ENCODE assay signal across 8 mouse cellular contexts in the genomic region with DNA sequence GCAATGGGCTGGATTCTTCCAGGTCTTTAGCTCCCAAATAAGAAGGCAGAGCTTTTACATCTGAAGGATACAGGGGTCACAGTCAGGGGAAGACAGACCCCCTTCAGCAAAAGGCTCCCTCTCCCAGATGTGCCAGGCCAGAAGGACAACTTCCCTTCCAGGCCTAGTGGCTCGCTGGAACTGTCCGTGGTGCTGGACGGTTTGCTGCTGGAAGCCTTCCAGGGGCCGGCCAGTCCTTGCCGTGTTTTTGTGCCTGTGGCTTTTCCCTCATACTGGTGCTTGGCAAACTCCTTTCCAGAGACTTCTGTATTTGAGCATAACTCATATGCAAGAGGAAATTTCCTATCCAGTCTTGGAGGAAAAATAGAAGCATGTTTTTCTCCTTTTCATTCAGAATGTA. TPM values are rescaled to one million over a fixed set of nuclear protein-coding genes. Genes with fewer than 3 reads are reported as not detected.
DNase-seq lines count a peak whose midpoint lies in the region; ATAC-seq and TF ChIP-seq lines count a peak whose summit lies in the region.

No protein-coding gene starts in this region.

- H3K9me3 ChIP-seq in embryonic facial prominence, embryonic 14.5 days (ENCODE audit: control insufficient read depth, low read length), result no peaks in the 10 kb centered on the region
- H3K9me3 ChIP-seq in lung, embryonic 14.5 days (ENCODE audit: low read depth, low read length), result no peaks in the 10 kb centered on the region

- 5% methylated on average over 5 of the region's 5 CpGs for WGBS in kidney, adult 2 months
- WGBS in embryonic facial prominence, embryonic 14.5 days, result 1% methylated on average over 5 of the region's 5 CpGs
- WGBS in lung, embryonic 14.5 days, result 5% methylated on average over 5 of the region's 5 CpGs

- no peaks in the 10 kb centered on the region for H3K4me1 ChIP-seq in kidney, adult 2 months (ENCODE audit: control insufficient read depth, insufficient read depth, low read length)
- peaks cover 5% of the 10 kb centered on the region; the same call in 1 of the 2 replicates for H3K4me1 ChIP-seq in embryonic facial prominence, embryonic 14.5 days (ENCODE audit: control insufficient read depth, insufficient read depth, low read length)
- H3K4me1 ChIP-seq in lung, embryonic 14.5 days (ENCODE audit: insufficient read depth), result no peaks in the 10 kb centered on the region

- H3K36me3 ChIP-seq in kidney, adult 2 months (ENCODE audit: control insufficient read depth, insufficient read depth, low read length), result no peaks in the 10 kb centered on the region
- no peaks in the 10 kb centered on the region for H3K36me3 ChIP-seq in embryonic facial prominence, embryonic 14.5 days (ENCODE audit: control insufficient read depth, insufficient read depth, low read length)
- H3K36me3 ChIP-seq in lung, embryonic 14.5 days (ENCODE audit: insufficient read depth), result no peaks in the 10 kb centered on the region

- no peak overlapping the region for H3K27ac ChIP-seq in kidney, adult 2 months (ENCODE audit: insufficient read depth, low read depth, low read length)
- H3K27ac ChIP-seq in embryonic facial prominence, embryonic 14.5 days (replicated peaks; ENCODE audit: low read depth, low read length), result no peak overlapping the region
- no peak overlapping the region for H3K27ac ChIP-seq in lung, embryonic 14.5 days (ENCODE audit: low read depth)

- no peak for TF ChIP-seq CTCF in kidney, adult 2 months (conservative IDR thresholded peaks at IDR 0.05; ENCODE audit: insufficient read depth, insufficient read length, low read depth, low read length)
- no peak for TF ChIP-seq CTCF in lung, embryonic 14.5 days (IDR thresholded peaks at IDR 0.05; ENCODE audit: low read depth)

- peak; percentile 48 for DNase-seq in kidney, adult 2 months
- no peak for DNase-seq in kidney, adult 11 months
- DNase-seq in adipocyte (ENCODE audit: low spot score), result peak; percentile 68
- DNase-seq in embryonic facial prominence, embryonic 14.5 days (ENCODE audit: low spot score), result peak; percentile 64
- DNase-seq in lung, embryonic 14.5 days, result peak; percentile 91
- DNase-seq in left cerebral cortex, adult 8-10 months (ENCODE audit: low spot score in 2 of 2), result no peak
- no peak for DNase-seq in thymus, postnatal 14 days

- ATAC-seq in embryonic facial prominence, embryonic 14.5 days (ENCODE audit: low read depth), result no peak
- no peak for ATAC-seq in lung, embryonic 14.5 days (ENCODE audit: insufficient read depth)
- no peak for ATAC-seq in erythroid progenitor cell, adult 5-6 weeks (replicated peaks; ENCODE audit: low FRiP score, poor library complexity, severe bottlenecking)

- TF ChIP-seq POLR2A in kidney, adult 2 months (IDR thresholded peaks at IDR 0.05; ENCODE audit: low read depth, low read length), result no peak

- H3K4me2 ChIP-seq in embryonic facial prominence, embryonic 14.5 days (ENCODE audit: low read depth, low read length), result no peak overlapping the region
- H3K4me2 ChIP-seq in lung, embryonic 14.5 days, result no peak overlapping the region

- no peak overlapping the region for H3K9ac ChIP-seq in embryonic facial prominence, embryonic 14.5 days (ENCODE audit: low read depth, low read length)
- H3K9ac ChIP-seq in lung, embryonic 14.5 days, result no peak overlapping the region

- no peaks in the 10 kb centered on the region; the same call in 1 of the 2 replicates for H3K27me3 ChIP-seq in kidney, adult 2 months (replicated peaks; ENCODE audit: control insufficient read depth, insufficient read depth, low read length)
- peaks cover 58% of the 10 kb centered on the region for H3K27me3 ChIP-seq in embryonic facial prominence, embryonic 14.5 days (replicated peaks; ENCODE audit: control insufficient read depth, insufficient read depth, low read length)
- peaks cover 47% of the 10 kb centered on the region for H3K27me3 ChIP-seq in lung, embryonic 14.5 days (ENCODE audit: insufficient read depth, low read length)

- no peak overlapping the region for H3K4me3 ChIP-seq in kidney, adult 2 months (ENCODE audit: insufficient read depth, low read depth, low read length)
- no peak overlapping the region for H3K4me3 ChIP-seq in embryonic facial prominence, embryonic 14.5 days (ENCODE audit: low read depth, low read length)
- no peak overlapping the region for H3K4me3 ChIP-seq in lung, embryonic 14.5 days (ENCODE audit: low read depth, low read length)

RNA-seq across cellular contexts. Expression of gene Chat, which starts 1.8 kb away (rescaled TPM):
- not detected in 2 replicates for polyA plus RNA-seq in kidney, adult 2 months (2012; rRNA removed)
- polyA plus RNA-seq in embryonic facial prominence, embryonic 14.5 days (2014; fragmentation: Nextera tagmentation; extraction: Ambion mirVana), result not detected in 2 replicates
- polyA plus RNA-seq in lung, embryonic 14.5 days (2014; fragmentation: Nextera tagmentation; extraction: Ambion mirVana), result not detected in 2 replicates
- 1 to 10 TPM; 4.3 to 4.7 (median 4.4) TPM for total RNA-seq in left cerebral cortex, adult 8-10 months (2022)
- total RNA-seq in erythroid progenitor cell, adult 5-6 weeks (2015; ENCODE audit: low replicate concordance), result not detected in 2 replicates
- total RNA-seq in erythroid progenitor cell, adult 5-6 weeks (2017; ENCODE audit: low replicate concordance), result not detected in 2 replicates

RNA-seq across cellular contexts. Expression of gene Slc18a3, which starts 3.0 kb away (rescaled TPM):
- polyA plus RNA-seq in kidney, adult 2 months (2012; rRNA removed), result not detected in 2 replicates
- polyA plus RNA-seq in embryonic facial prominence, embryonic 14.5 days (2014; fragmentation: Nextera tagmentation; extraction: Ambion mirVana), result 0.67 and 0.84 TPM in 2 replicates
- 0.09 and 0.84 TPM in 2 replicates for polyA plus RNA-seq in lung, embryonic 14.5 days (2014; fragmentation: Nextera tagmentation; extraction: Ambion mirVana)
- 1 to 10 TPM; 2.7 to 3.9 (median 3.1) TPM for total RNA-seq in left cerebral cortex, adult 8-10 months (2022)
- not detected in 2 replicates for total RNA-seq in erythroid progenitor cell, adult 5-6 weeks (2015; ENCODE audit: low replicate concordance)
- total RNA-seq in erythroid progenitor cell, adult 5-6 weeks (2017; ENCODE audit: low replicate concordance), result not detected in 2 replicates

RNA-seq across cellular contexts. Expression of gene Ercc6, which starts 45.7 kb away (rescaled TPM):
- 3.4 and 4.0 TPM in 2 replicates for polyA plus RNA-seq in kidney, adult 2 months (2012; rRNA removed)
- 13.4 and 16.1 TPM in 2 replicates for polyA plus RNA-seq in embryonic facial prominence, embryonic 14.5 days (2014; fragmentation: Nextera tagmentation; extraction: Ambion mirVana)
- polyA plus RNA-seq in lung, embryonic 14.5 days (2014; fragmentation: Nextera tagmentation; extraction: Ambion mirVana), result 18.4 and 18.8 TPM in 2 replicates
- total RNA-seq in left cerebral cortex, adult 8-10 months (2022), result 10 to 100 TPM; 18.4 to 20.7 (median 19.3) TPM
- total RNA-seq in erythroid progenitor cell, adult 5-6 weeks (2015; ENCODE audit: low replicate concordance), result 4.7 and 5.9 TPM in 2 replicates
- total RNA-seq in erythroid progenitor cell, adult 5-6 weeks (2017; ENCODE audit: low replicate concordance), result 5.3 and 6.0 TPM in 2 replicates

Comparison
In these comparisons a context has a peak if more than half of its experiments do, and no peak if none do; other contexts are left out.
1. DNase-seq: peak in kidney, adult 2 months (single experiment), adipocyte (single experiment), embryonic facial prominence, embryonic 14.5 days (single experiment) and lung, embryonic 14.5 days (single experiment); none in kidney, adult 11 months (single experiment), left cerebral cortex, adult 8-10 months (0 of 2) and thymus, postnatal 14 days (single experiment).